Mouse (Mus musculus) effector memory CD4-positive, alpha-beta T cell, adult 7 months (primary cell): ENCODE data around the gene Trim12a. TPM values are rescaled to one million over a fixed set of nuclear protein-coding genes. Genes with fewer than 3 reads are reported as not detected.

ENCODE experiments used
- polyA plus RNA-seq: library from polyadenylated mRNA; unstranded; fragments of 100-300 nt; shearing (Covaris generic); gene quantifications from one replicate; pipeline ENCODE4 v1.2.1, GENCODE M21; 2017

Gene Trim12a
- 118 TPM for polyA plus RNA-seq

DNA sequence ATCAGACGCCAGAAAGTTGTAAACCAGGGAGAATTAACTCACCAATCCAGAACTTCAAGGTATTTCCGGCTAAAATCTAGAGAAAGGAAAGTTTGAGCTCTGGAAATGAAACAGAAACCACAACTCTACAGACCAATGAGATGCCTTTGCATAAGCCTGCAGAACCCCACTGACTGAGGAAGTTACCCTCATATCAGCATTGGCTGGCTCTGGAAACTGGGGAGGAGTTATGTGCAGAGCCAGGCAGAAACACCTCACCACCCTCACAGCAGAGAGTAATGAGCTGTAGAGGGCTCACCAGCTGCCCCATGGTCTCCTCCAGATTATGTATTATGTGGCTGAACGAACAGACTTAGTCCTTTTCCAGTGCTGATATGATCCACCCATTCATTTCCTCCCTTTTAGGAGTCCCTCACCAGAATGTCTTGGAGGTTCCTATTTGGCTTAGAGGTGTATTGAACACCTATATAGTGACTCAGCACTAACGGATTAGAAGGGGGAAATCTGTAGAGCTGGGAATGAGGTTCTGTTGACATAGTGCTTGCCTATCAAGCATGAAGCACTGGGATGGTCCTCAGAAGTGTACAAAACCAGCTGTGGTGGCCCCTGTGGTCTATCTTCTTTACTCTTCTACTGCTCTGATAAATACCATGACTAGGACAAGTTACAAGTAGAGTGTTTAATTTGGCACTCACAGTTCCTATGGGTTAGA, at the start of gene Trim12a:
TSS of gene Trim12a (minus strand) at position 98 of the 712 bp plus-strand sequence.

GRCm38 (mm10) chr7:104352717-104353599, 37.7 kb upstream of the Trim12a start, which contains the start of gene Trim12c:
Gene Trim12c (minus strand): TSS chr7:104353362.

DNA sequence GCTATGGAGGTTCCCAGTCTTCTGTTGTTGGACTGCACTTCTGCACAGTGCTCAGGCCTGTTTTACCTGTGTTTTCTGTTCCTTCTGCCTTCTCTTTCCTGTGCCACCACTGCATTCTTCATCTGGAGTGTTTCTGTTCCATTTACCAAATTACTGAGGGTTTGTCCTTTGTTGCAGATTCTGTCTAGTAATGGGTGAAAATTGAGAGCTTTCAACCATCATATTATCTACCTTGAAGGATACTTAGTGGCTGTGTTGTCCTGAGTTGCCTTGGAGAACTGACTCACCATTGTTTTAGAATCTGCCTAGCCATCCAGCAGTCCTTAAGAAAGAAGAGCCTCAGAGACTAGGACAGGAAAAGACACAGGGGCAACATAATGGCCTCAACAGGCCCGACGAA, 13.9 kb upstream of the Trim12a start, which contains the start of gene Trim34b:
TSS of gene Trim34b (plus strand) at position 301 of the 400 bp plus-strand sequence.

GRCm38 (mm10) chr7:104287576-104288443, 27.5 kb downstream of the Trim12a start, which contains the start of gene Trim5:
Gene Trim5 (minus strand): TSS chr7:104288094.

Other genes with a start within 250 kb of the Trim12a start
- gene Olfr644, start 243.6 kb downstream of the Trim12a start, polyA plus RNA-seq: not detected
- not detected for gene Olfr645, start 230.0 kb downstream of the Trim12a start, polyA plus RNA-seq
- gene Olfr646, start 210.6 kb downstream of the Trim12a start, polyA plus RNA-seq: 0.96 TPM
- not detected for gene Ubqln5, start 185.6 kb downstream of the Trim12a start, polyA plus RNA-seq
- gene Olfr643, start 178.1 kb downstream of the Trim12a start, polyA plus RNA-seq: not detected
- not detected for gene Ubqln3, start 172.2 kb downstream of the Trim12a start, polyA plus RNA-seq
- gene Ubqlnl, start 164.9 kb downstream of the Trim12a start, polyA plus RNA-seq: not detected
- not detected for gene Olfm5, start 150.6 kb downstream of the Trim12a start, polyA plus RNA-seq
- gene Olfr648, start 132.1 kb downstream of the Trim12a start, polyA plus RNA-seq: not detected
- not detected for gene Olfr649, start 119.5 kb downstream of the Trim12a start, polyA plus RNA-seq
- 2.3 TPM for gene Trim6, start 96.7 kb downstream of the Trim12a start, polyA plus RNA-seq
- gene Trim34a, start 71.0 kb downstream of the Trim12a start, polyA plus RNA-seq: 33.2 TPM
- gene Trim5, start 27.4 kb downstream of the Trim12a start, polyA plus RNA-seq: 20.3 TPM
- gene Trim34b, start 14.0 kb upstream of the Trim12a start, polyA plus RNA-seq: 0.68 TPM
- 10.2 TPM for gene Trim12c, start 37.9 kb upstream of the Trim12a start, polyA plus RNA-seq
- 0.46 TPM for gene Trim30b, start 54.4 kb upstream of the Trim12a start, polyA plus RNA-seq
- gene Trim30c, start 85.4 kb upstream of the Trim12a start, polyA plus RNA-seq: 3.5 TPM
- gene Trim30a, start 149.7 kb upstream of the Trim12a start, polyA plus RNA-seq: 51.2 TPM
- 15.0 TPM for gene Trim30d, start 192.4 kb upstream of the Trim12a start, polyA plus RNA-seq
- not detected for gene Olfr651, start 234.7 kb upstream of the Trim12a start, polyA plus RNA-seq
- gene Olfr652, start 245.4 kb upstream of the Trim12a start, polyA plus RNA-seq: 0.20 TPM